Mouse (Mus musculus) CH12.LX (cell line): ENCODE measurements around the gene Pcnx. TPM values are rescaled to one million over a fixed set of nuclear protein-coding genes. Genes with fewer than 3 reads are reported as not detected.

Experiments used
- DNase-seq: peaks from one replicate; pipeline ENCODE4 v3.0.0-alpha.2; 2013; ENCODE audit errors: extremely low read depth
- H3K27ac ChIP-seq: 2 replicates; pipeline ENCODE4 v1.5.1; 2012; ENCODE audit warnings: low read depth, mild to moderate bottlenecking, control low read depth, moderate library complexity; ENCODE audit not compliant: insufficient read depth
- H3K27me3 ChIP-seq: replicated peaks from 2 replicates; pipeline ENCODE3; 2012; ENCODE audit warnings: inconsistent platforms
- H3K36me3 ChIP-seq, 2 experiments: replicated peaks in 1 of 2; 2 replicates each; pipeline versions ENCODE3 to v1.6.1; 2012; ENCODE audit warnings: inconsistent platforms in 1 of 2, low read length in 1 of 2, mild to moderate bottlenecking in 1 of 2, mixed read lengths in 1 of 2, moderate library complexity in 1 of 2; ENCODE audit not compliant: control insufficient read depth in 1 of 2, insufficient read depth in 1 of 2
- H3K4me1 ChIP-seq, 2 experiments: 2 replicates each; pipeline ENCODE4 v1.6.1; 2012; ENCODE audit warnings: inconsistent platforms in 1 of 2, moderate library complexity in 1 of 2; ENCODE audit not compliant: insufficient read depth in 2 of 2, control insufficient read depth in 1 of 2
- H3K4me2 ChIP-seq: 2 replicates; pipeline ENCODE4 v1.6.1; 2012; ENCODE audit warnings: low read depth, mild to moderate bottlenecking, control low read depth; ENCODE audit not compliant: poor library complexity, insufficient read depth, severe bottlenecking
- H3K4me3 ChIP-seq, 3 experiments: fragments of 150-350 bp in 1 of 3; sonication (generic) in 1 of 3; replicated peaks in 1 of 3; 2 replicates each; pipeline versions ENCODE3 to v1.5.1; 2011 to 2012; ENCODE audit warnings: low read depth in 2 of 3, low read length in 2 of 3, mild to moderate bottlenecking in 2 of 3, moderate library complexity in 2 of 3, control low read depth in 1 of 3, improper control_type of control experiment in 1 of 3, inconsistent platforms in 1 of 3, mixed read lengths in 1 of 3; ENCODE audit not compliant: poor library complexity in 1 of 3
- H3K79me2 ChIP-seq: replicated peaks from 2 replicates; pipeline ENCODE4 v1.6.1; 2012; ENCODE audit warnings: mild to moderate bottlenecking, moderate library complexity; ENCODE audit not compliant: control insufficient read depth, poor library complexity, insufficient read depth, severe bottlenecking; ENCODE audit errors: extremely low read depth
- H3K9ac ChIP-seq: 2 replicates; pipeline ENCODE4 v1.6.1; 2012; ENCODE audit warnings: low read depth, mild to moderate bottlenecking, control low read depth, moderate library complexity; ENCODE audit not compliant: insufficient read depth
- H3K9me3 ChIP-seq: replicated peaks from 2 replicates; pipeline ENCODE3; 2012; ENCODE audit warnings: low read length, inconsistent platforms, mixed read lengths
- BHLHE40 ChIP-seq: IDR thresholded peaks from 2 replicates; pipeline ENCODE4 v1.6.1; 2011; ENCODE audit warnings: mild to moderate bottlenecking, low read depth, low read length, improper control_type of control experiment
- CHD1 ChIP-seq: IDR thresholded peaks from 2 replicates; pipeline ENCODE4 v1.6.1; 2012; ENCODE audit warnings: low read depth, low read length, improper control_type of control experiment, inconsistent platforms
- CHD2 ChIP-seq: IDR thresholded peaks from 2 replicates; pipeline ENCODE4 v1.6.1; 2011; ENCODE audit warnings: low read length, improper control_type of control experiment
- CTCF ChIP-seq, 2 experiments: IDR thresholded peaks in 1 of 2; conservative IDR thresholded peaks in 1 of 2; 2 replicates each; pipeline ENCODE4 v1.5.1; 2011 to 2012; ENCODE audit warnings: low read depth in 2 of 2, low read length in 2 of 2, improper control_type of control experiment in 1 of 2, inconsistent platforms in 1 of 2, mild to moderate bottlenecking in 1 of 2, moderate library complexity in 1 of 2
- E2F4 ChIP-seq: IDR thresholded peaks from 2 replicates; pipeline ENCODE4 v1.6.1; 2011; ENCODE audit warnings: low read depth, low read length, improper control_type of control experiment; ENCODE audit not compliant: insufficient replicate concordance
- EP300 ChIP-seq: IDR thresholded peaks from 2 replicates; pipeline ENCODE4 v1.6.1; 2011; ENCODE audit warnings: low read length, improper control_type of control experiment
- ETS1 ChIP-seq: conservative IDR thresholded peaks from 2 replicates; pipeline ENCODE4 v1.6.1; 2012; ENCODE audit warnings: low read depth, mild to moderate bottlenecking, inconsistent platforms, low read length, improper control_type of control experiment, moderate library complexity
- GABPA ChIP-seq: IDR thresholded peaks from 2 replicates; pipeline ENCODE4 v1.6.1; 2012; ENCODE audit warnings: low read depth, low read length, improper control_type of control experiment, inconsistent platforms; ENCODE audit not compliant: insufficient replicate concordance
- HCFC1 ChIP-seq: IDR thresholded peaks from 2 replicates; pipeline ENCODE4 v1.6.1; 2012; ENCODE audit warnings: low read depth, mild to moderate bottlenecking, inconsistent platforms, low read length, improper control_type of control experiment
- IRF4 ChIP-seq: IDR thresholded peaks from 2 replicates; pipeline ENCODE4 v1.6.1; 2014; ENCODE audit warnings: low read depth, mild to moderate bottlenecking, inconsistent platforms, low read length, improper control_type of control experiment
- JUN ChIP-seq: IDR thresholded peaks from 2 replicates; pipeline ENCODE4 v1.6.1; 2011; ENCODE audit warnings: low read depth, mild to moderate bottlenecking, low read length, improper control_type of control experiment, moderate library complexity; ENCODE audit not compliant: insufficient read depth
- JUND ChIP-seq: conservative IDR thresholded peaks from 2 replicates; pipeline ENCODE4 v1.6.1; 2011; ENCODE audit warnings: low read depth, low read length, improper control_type of control experiment
- KAT2A ChIP-seq: IDR thresholded peaks from 2 replicates; pipeline ENCODE4 v1.6.1; 2012; ENCODE audit warnings: low read length, improper control_type of control experiment, inconsistent platforms; ENCODE audit not compliant: insufficient replicate concordance
- MAX ChIP-seq: IDR thresholded peaks from 2 replicates; pipeline ENCODE4 v1.6.1; 2011; ENCODE audit warnings: low read length, improper control_type of control experiment
- MEF2A ChIP-seq: IDR thresholded peaks from 2 replicates; pipeline ENCODE4 v1.6.1; 2014; ENCODE audit warnings: low read depth, mild to moderate bottlenecking, inconsistent platforms, low read length, improper control_type of control experiment, borderline replicate concordance
- MXI1 ChIP-seq: IDR thresholded peaks from 2 replicates; pipeline ENCODE4 v1.6.1; 2011; ENCODE audit warnings: mild to moderate bottlenecking, low read depth, low read length, improper control_type of control experiment
- NELFE ChIP-seq: IDR thresholded peaks from 2 replicates; pipeline ENCODE4 v1.6.1; 2011; ENCODE audit warnings: low read depth, low read length, improper control_type of control experiment
- POLR2AphosphoS2 ChIP-seq: IDR thresholded peaks from 2 replicates; pipeline ENCODE4 v1.6.1; 2011; ENCODE audit warnings: low read depth, low read length, improper control_type of control experiment
- SIN3A ChIP-seq: IDR thresholded peaks from 2 replicates; pipeline ENCODE4 v1.6.1; 2012; ENCODE audit warnings: low read length, improper control_type of control experiment, inconsistent platforms
- SMC3 ChIP-seq: IDR thresholded peaks from 2 replicates; pipeline ENCODE4 v1.6.1; 2011; ENCODE audit warnings: low read depth, low read length, improper control_type of control experiment
- TCF12 ChIP-seq: IDR thresholded peaks from 2 replicates; pipeline ENCODE4 v1.6.1; 2014; ENCODE audit warnings: low read depth, mild to moderate bottlenecking, inconsistent platforms, low read length, improper control_type of control experiment
- UBTF ChIP-seq: IDR thresholded peaks from 2 replicates; pipeline ENCODE4 v1.6.1; 2012; ENCODE audit warnings: low read depth, mild to moderate bottlenecking, inconsistent platforms, low read length, improper control_type of control experiment, moderate library complexity
- USF1 ChIP-seq: IDR thresholded peaks from 2 replicates; pipeline ENCODE4 v1.6.1; 2014; ENCODE audit warnings: low read depth, mild to moderate bottlenecking, inconsistent platforms, low read length, improper control_type of control experiment
- ZMIZ1 ChIP-seq: IDR thresholded peaks from 2 replicates; pipeline ENCODE4 v1.6.1; 2012; ENCODE audit warnings: low read depth, mild to moderate bottlenecking, inconsistent platforms, low read length, improper control_type of control experiment
- ZNF384 ChIP-seq: IDR thresholded peaks from 2 replicates; pipeline ENCODE4 v1.6.1; 2012; ENCODE audit warnings: low read depth, low read length, improper control_type of control experiment, inconsistent platforms
- dilution Hi-C: fragments of 300-500 bp; cut with MboI; formaldehyde crosslinking; loops from 2 replicates; pipeline ENCODE4 v1.14.3; 2020; ENCODE audit warnings: low sequenced_read_pairs; ENCODE audit not compliant: extremely low pct_unique_long_range_greater_than_20kb, extremely low pct_ligation_motif_present
- in situ Hi-C: fragments of 300-500 bp; cut with MboI; formaldehyde crosslinking; loops from 3 replicates; pipeline ENCODE4 v1.14.3; 2019; ENCODE audit warnings: low sequenced_read_pairs, low pct_ligation_motif_present, low pct_unique_long_range_greater_than_20kb, mixed read lengths
- polyA plus RNA-seq: library from polyadenylated mRNA; unstranded; fragments of >175 nt; gene quantifications from 2 replicates; pipeline ENCODE4 v1.2.1, GENCODE M21; 2012; ENCODE audit warnings: low read depth; ENCODE audit not compliant: insufficient read length
- total RNA-seq, 2 experiments: library from RNA; depleted of rRNA; stranded (reverse); fragments of 300-350 nt in 1 of 2; fragments of >200 nt in 1 of 2; gene quantifications; 2 replicates each; pipeline ENCODE4 v1.2.3; 2012 to 2014

Pcnx gene
- total and polyA plus RNA-seq, 3 experiments, result 16.2 to 89.1 (median 68.2) TPM

DNA sequence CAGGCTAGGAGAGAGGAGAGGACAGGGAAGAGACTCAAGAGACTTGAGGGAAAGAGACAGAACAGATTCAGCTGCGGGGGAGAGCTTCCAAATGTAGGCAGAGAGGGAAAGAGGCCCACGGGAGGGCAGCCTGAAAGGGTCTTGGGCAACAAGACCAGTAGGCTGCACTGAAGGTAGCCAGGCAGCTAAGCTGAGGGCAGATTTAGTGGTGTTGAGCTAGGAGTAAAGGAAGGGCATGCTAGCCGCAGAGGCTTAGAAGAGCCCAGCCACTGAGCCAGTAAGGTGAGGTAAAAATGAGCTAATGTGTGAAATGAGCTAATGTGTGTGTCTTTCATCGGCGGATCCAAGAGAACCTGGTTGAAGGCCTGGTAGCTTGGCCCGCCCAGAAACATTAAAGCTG is 5.4 kb downstream of the Pcnx start:
- H3K4me1 ChIP-seq, result peaks cover 29 to 76% of the 10 kb centered on the region in 2 experiments
- H3K36me3 ChIP-seq, result peaks cover 10 to 39% of the 10 kb centered on the region in 2 experiments
- H3K4me3 ChIP-seq, result no peak overlapping the region
- H3K79me2 ChIP-seq, result peaks cover 94% of the 10 kb centered on the region
- H3K27ac ChIP-seq, result no peak overlapping the region
- no peak overlapping the region for H3K9ac ChIP-seq
- TF ChIP-seq SMC3 (no peak), CTCF (conservative IDR thresholded peaks at IDR 0.05 in 1 of 2, IDR thresholded peaks at IDR 0.05 in 1 of 2; ENCODE audit: low read depth in 2 of 2, low read length in 2 of 2) (no peak), GABPA (no peak), ETS1 (no peak), USF1 (no peak), EP300 (no peak), HCFC1 (no peak), KAT2A (no peak), POLR2AphosphoS2 (no peak), MEF2A (no peak), TCF12 (no peak), UBTF (no peak), JUN (no peak)
- TF ChIP-seq, all 38 proteins: peak for 0
- no peak for DNase-seq
- H3K27me3 ChIP-seq, result no peaks in the 10 kb centered on the region
- in situ Hi-C loops (loop anchor here (10.0 kb wide), 1 partner anchor 70 kb away; no protein-coding TSS in a partner anchor), dilution Hi-C loops (no loop called here)
- H3K4me2 ChIP-seq, result no peak overlapping the region
- H3K9me3 ChIP-seq, result no peaks in the 10 kb centered on the region

DNA sequence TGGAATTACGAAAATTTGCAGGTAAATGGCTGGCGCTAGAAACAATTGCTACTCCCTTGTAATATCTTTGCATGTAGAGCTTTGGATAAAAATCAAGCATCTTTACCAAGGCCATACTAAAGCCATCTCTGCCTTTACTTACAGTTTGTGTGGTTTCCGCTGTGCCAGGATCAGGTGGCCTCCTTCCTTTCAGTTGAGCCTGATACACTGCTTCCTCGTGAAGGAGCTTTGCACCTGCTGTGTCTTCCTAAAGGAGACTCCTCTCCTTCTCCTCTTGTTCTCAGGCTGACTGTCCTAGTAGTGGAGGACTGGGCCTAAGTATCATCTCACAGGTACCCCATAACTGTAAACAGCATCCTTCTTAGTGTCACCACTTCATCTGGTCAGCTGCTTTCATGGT is 7.5 kb downstream of the Pcnx start:
- no peak overlapping the region for H3K4me3 ChIP-seq
- H3K27me3 ChIP-seq, result no peaks in the 10 kb centered on the region
- H3K4me2 ChIP-seq, result no peak overlapping the region
- no peak overlapping the region for H3K9ac ChIP-seq
- H3K4me1 ChIP-seq, result peaks cover 33 to 96% of the 10 kb centered on the region in 2 experiments
- in situ Hi-C loops (loop anchor here (10.0 kb wide), 1 partner anchor 73 kb away; no protein-coding TSS in a partner anchor), dilution Hi-C loops (no loop called here)
- H3K27ac ChIP-seq, result no peak overlapping the region
- peaks cover 10 to 42% of the 10 kb centered on the region in 2 experiments for H3K36me3 ChIP-seq
- no peaks in the 10 kb centered on the region for H3K9me3 ChIP-seq
- TF ChIP-seq E2F4 (no peak), JUN (no peak), CHD1 (no peak), NELFE (no peak), CTCF (conservative IDR thresholded peaks at IDR 0.05 in 1 of 2, IDR thresholded peaks at IDR 0.05 in 1 of 2; ENCODE audit: low read depth in 2 of 2, low read length in 2 of 2) (no peak), POLR2AphosphoS2 (no peak), SIN3A (no peak), CHD2 (no peak), JUND (no peak), UBTF (no peak), MXI1 (no peak), IRF4 (no peak), EP300 (no peak), GABPA (no peak), BHLHE40 (no peak), MAX (no peak), ZNF384 (no peak), ZMIZ1 (no peak)
- no peak for DNase-seq
- peaks cover 94% of the 10 kb centered on the region for H3K79me2 ChIP-seq
